Mouse (Mus musculus): Measurements from ENCODE around the gene Spopl.
"Not testable (repeated sequence)": the region's sequence is repeated elsewhere in the genome, so short reads cannot be mapped to it uniquely, and the experiment has no call there.

The Spopl gene

GRCm38 (mm10) chr2:23571302-23572156, at the start of gene Spopl:
Spopl (minus strand) TSS chr2:23572106.
- DNase-seq: peak; percentile 86

GRCm38 (mm10) chr2:23620128-23620527, 48.2 kb upstream of the Spopl start:
- no peak for DNase-seq

- DNase-seq: no peak
These were observed 46.1 kb upstream of the Spopl start for GRCm38 (mm10) chr2:23617989-23618388.

- DNase-seq: no peak
These were observed 33.5 kb upstream of the Spopl start for GRCm38 (mm10) chr2:23605391-23605790.

- no peak for DNase-seq
These were observed 16.9 kb upstream of the Spopl start for GRCm38 (mm10) chr2:23588769-23589168.

- not testable (repeated sequence) for DNase-seq
These were observed 239 bp upstream of the Spopl start for GRCm38 (mm10) chr2:23572157-23572532.

- DNase-seq: no peak
These were observed 1.3 kb downstream of the Spopl start for GRCm38 (mm10) chr2:23570563-23570962.

- DNase-seq: no peak
These were observed 3.1 kb downstream of the Spopl start for GRCm38 (mm10) chr2:23568775-23569174.

GRCm38 (mm10) chr2:23565081-23565801, 6.7 kb downstream of the Spopl start:
- no peak for DNase-seq

GRCm38 (mm10) chr2:23562898-23563297, 9.0 kb downstream of the Spopl start:
- DNase-seq: no peak

GRCm38 (mm10) chr2:23559186-23559585, 12.7 kb downstream of the Spopl start:
- no peak for DNase-seq

- no peak for DNase-seq
These were observed 20.7 kb downstream of the Spopl start for GRCm38 (mm10) chr2:23551235-23551634.

GRCm38 (mm10) chr2:23547220-23547619, 24.7 kb downstream of the Spopl start:
- no peak for DNase-seq

GRCm38 (mm10) chr2:23539967-23540366, 31.9 kb downstream of the Spopl start:
- no peak for DNase-seq

GRCm38 (mm10) chr2:23527717-23528116, 44.2 kb downstream of the Spopl start:
- not testable (repeated sequence) for DNase-seq

GRCm38 (mm10) chr2:23505141-23505540, 66.8 kb downstream of the Spopl start:
- no peak for DNase-seq

- DNase-seq: no peak
These were observed 90.2 kb downstream of the Spopl start for GRCm38 (mm10) chr2:23481715-23482114.

GRCm38 (mm10) chr2:23467471-23467870, 104.4 kb downstream of the Spopl start:
- no peak for DNase-seq

GRCm38 (mm10) chr2:23457452-23457851, 114.5 kb downstream of the Spopl start:
- no peak for DNase-seq

Data from kidney, adult 18-20 months (tissue).